Mouse (Mus musculus) layer of hippocampus, adult 8-10 months (tissue): ENCODE measurements around the gene 1810055G02Rik. TPM values are rescaled to one million over a fixed set of nuclear protein-coding genes. Genes with fewer than 3 reads are reported as not detected.
A peak's percentile ranks its signal among the peaks of the same experiment; 100 is the strongest.

Experiments used
- DNase-seq, 2 experiments: peaks; one replicate each; pipeline ENCODE4 v3.0.0; 2022; ENCODE audit warnings: low spot score in 2 of 2
- total RNA-seq, 4 experiments: library from RNA; stranded (reverse); gene quantifications; 2 replicates each; pipeline ENCODE4 v1.2.4; 2022

Gene 1810055G02Rik
- total RNA-seq, 4 experiments from 2014 or later = 19.0 to 29.6 (median 24.1) TPM

DNA sequence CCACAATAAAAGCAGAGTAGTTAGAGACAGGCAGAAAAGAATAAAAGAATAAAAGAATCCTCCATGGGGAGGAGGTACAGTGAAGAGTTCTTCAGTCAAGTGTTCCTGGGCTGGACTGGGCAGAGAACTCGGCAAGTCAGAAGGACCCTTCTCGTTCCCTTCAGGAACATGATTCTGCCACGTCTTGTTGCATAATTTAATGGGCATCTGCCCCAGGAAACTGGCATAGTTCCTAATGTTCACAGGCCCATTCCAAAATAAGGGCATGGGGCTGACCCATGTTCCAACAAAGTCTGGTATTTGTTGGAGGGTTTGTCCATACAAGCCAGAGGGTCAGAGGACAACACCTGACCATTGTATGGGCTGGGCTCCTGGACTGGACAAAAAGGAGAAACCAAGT lies 13.1 kb upstream of the 1810055G02Rik start:
- DNase-seq = no peak

DNA sequence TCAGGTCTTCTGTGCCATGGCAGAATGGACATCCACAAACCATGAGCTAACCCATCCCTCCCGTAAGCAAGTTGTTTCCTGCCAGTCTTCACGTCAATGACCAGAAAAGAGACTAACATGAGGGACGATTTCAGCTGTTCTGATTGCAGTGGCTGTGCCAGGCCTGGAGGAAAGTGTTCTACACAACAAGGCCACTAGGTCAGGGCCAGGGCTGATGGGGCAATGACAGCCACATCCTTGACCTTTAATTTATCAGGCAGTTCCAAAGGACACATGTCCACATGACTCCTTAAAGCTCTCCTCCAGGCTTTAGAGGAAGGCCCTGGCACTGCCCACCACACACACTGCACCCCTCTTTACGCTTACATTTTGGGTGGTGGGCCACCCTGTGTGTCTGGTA lies 12.6 kb upstream of the 1810055G02Rik start:
- DNase-seq = no peak

DNA sequence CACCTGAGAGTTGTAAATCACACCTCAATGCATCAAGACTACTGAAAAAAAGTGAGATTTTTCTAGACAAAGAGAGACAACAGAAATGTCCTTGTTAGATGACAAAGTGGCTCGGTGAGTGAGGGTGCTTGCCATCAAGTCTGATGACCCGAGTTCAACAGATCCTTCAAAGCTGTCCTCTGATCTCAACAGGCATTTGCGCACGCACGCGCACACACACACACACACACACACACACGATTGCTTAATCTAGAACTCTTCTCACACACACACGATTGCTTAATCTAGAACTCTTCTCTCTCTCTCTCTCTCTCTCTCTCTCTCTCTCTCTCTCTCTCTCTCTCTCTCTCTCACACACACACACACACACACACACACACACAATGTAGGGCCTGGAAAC lies 12.1 kb upstream of the 1810055G02Rik start:
- no peak for DNase-seq

DNA sequence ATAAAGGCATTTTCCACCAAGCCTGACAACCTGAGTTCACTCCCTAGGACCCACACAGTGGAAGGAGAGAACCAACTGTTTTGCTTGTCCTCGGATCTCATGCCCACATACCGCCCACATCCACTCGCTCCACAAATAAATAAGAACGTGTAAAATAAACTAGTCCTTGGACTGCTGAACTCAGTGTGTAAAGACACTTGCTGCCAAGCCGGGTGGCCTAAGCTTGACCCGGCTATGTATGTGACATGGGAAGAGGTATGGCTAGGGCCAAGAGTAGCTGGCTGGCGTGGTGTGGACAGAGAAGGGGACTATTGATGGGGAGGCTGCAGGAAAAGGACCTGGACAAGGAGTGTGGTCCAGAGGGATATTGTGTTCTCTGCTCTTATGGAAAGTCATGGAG lies 10.1 kb upstream of the 1810055G02Rik start:
- DNase-seq = no peak

DNA sequence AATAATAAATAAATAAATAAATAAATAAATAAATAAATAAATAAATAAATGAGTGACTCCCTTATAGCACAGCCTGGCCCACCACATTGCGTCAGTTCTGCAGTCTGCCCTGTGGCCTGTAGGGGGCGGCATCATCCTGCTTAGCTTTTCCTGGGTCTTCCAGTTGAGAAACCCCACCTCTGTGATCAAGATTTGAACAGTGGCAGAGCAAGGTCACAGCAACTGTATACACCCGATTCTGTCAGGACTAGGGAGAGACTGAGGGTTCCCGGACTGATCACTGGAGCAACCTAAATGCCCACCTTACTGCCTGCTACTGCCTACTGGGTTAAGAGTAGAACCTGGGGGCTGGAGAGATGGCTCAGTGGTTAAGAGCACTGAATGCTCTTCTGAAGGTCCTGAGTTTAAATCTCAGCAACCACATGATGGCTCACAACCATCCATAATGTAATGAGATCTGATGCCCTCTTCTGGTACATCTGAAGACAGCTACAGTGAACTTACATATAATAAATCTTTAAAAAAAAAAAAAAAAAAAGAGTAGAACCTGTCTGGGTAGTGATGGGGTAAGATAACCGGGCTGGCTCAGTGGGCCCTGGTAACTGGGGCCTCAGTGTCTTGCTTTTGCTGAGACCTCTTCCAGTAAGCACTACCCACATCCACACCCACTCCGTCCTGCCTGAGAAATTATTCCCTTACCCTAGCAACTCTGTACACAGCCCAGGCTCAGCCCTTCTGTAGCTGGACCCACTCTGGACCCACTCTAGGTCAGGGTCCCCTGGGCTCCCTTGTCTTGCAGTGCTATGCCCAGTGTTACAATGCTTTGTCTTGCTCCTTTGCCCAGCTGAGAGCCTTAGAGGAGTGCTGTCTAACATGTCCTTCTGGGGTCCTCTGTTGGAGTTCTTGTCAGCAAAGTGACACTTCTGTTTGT lies 8.3 kb upstream of the 1810055G02Rik start:
- DNase-seq = peak; percentile 60 to 74

DNA sequence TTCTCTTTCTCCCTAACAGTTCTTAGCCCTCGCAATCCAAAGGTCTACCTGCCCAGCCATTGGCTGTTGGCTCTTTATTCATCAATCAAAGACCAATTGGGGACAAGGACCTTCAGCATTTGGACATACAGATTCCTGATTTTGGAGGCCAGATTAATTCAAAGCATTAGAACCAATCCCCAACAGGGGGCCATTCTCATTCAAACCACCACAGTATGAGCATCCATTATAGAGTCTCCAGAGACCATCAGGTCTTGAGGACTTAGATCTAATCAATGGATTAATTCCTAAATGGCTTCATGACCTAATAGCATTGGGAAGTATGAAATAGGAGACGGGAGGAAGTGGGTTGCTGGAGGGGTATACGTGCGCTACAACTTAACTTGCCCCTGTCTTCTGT lies 5.6 kb upstream of the 1810055G02Rik start:
- no peak for DNase-seq

DNA sequence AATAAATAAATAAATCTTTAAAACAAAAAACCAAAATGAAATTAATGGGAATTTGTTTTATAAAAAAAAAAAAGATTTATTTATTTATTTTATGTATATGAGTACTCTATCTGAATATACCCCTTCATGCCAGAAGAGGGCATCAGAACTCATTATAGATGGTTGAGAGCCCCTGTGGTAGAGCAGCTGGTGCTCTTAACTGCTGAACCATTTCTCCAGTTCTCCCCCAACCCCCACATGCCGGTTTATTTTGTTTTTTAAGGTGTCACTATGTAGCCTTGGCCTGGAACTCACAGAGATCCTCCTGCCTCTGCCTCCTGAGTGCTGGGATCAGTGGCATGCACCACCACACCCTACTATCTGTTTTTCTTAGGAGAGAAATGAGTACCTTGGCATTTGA lies 1.8 kb upstream of the 1810055G02Rik start:
- no peak for DNase-seq

DNA sequence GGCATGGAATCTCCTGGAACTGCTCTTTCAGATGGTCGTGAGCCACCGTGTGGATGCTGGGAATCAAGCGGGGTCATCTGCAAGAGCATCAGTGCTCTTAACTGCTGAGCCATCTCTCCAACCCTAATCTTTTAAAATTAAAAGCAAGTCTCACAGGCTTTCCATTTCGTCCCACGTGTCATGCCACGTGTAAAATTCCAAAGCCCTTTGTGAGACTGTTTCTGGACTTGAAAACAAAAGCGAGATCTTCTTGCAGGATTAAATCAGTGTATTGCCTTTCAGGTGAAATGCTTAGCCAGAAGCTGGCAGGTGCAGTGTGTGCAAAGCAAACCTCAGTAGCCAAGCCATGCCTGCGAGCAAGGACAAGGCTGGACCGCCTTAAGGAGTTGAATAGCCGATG lies 540 bp upstream of the 1810055G02Rik start:
- DNase-seq = no peak

DNA sequence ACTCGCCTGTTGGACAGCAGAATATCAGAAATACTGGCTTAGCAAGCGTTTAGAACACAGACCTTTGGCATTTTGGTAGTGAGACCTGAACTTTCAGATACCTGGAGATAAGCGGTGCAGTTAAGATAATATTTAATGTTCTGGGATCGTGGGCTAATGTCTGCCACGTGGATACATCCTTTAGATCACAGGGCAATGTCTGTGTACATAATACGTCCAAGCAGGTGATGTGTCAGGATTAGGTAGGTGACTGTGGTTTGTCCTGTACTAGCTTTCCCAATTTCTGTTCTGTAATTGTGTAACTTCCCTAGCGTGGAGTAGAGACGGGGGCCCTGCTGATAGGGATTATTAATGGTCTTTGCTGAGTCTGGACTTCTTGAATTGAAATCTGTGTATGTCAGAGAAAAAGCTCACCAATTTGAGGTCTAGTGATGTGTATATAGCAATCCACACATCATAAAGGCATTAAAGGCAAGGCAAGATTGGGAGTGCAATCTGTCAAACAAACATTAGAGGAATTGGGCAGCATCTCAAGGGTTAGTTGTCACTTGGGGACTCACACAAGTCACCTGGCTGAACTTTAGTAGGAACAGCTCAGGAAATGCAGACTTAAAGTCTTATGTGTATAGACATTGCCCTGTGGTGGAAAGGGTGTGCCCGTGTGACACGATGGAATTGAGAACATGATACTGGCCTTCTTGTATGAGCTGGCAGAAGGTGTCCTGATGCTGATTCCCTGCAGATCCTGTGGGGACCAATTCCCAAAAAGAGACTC lies 1.1 kb downstream of the 1810055G02Rik start:
- DNase-seq = no peak

DNA sequence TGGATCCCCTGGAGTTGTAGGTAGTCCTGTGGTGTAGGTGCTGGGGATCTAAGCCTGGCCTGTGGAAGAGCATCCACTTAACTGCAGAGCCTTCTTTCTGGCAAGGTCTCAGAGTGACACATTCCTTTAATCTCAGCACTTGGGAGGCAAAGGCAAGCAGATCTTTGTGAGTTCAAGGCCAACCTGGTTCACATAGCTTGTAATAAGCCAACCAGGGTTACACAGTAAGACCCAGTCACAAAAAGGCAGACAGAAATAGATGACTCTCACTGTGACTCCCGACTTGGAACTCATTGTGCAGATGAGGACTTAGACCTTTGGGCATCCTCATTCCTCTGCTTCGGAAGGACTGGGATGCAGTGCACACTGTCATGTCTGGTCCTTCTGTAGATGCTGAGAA lies 2.3 kb downstream of the 1810055G02Rik start:
- no peak for DNase-seq

DNA sequence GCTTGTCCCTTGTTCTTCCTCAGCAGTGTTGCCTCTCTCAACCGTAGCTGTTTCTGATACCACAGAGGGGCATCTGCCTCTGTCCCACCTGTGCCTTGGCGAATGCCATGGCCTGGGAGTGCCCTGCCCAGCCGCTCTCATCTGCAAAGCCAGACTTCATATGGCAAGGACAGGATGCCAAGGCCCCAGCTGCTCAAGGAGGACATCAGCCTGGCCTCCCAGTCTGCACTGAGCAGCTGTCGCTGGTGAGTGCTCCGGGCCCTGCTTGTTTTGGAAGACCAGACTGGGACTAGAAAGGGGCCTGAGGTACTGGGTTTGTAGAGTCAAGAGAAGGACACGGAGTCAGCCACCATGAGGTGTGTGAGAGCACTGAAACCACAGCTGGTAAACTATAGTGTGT lies 6.3 kb downstream of the 1810055G02Rik start:
- DNase-seq = no peak

DNA sequence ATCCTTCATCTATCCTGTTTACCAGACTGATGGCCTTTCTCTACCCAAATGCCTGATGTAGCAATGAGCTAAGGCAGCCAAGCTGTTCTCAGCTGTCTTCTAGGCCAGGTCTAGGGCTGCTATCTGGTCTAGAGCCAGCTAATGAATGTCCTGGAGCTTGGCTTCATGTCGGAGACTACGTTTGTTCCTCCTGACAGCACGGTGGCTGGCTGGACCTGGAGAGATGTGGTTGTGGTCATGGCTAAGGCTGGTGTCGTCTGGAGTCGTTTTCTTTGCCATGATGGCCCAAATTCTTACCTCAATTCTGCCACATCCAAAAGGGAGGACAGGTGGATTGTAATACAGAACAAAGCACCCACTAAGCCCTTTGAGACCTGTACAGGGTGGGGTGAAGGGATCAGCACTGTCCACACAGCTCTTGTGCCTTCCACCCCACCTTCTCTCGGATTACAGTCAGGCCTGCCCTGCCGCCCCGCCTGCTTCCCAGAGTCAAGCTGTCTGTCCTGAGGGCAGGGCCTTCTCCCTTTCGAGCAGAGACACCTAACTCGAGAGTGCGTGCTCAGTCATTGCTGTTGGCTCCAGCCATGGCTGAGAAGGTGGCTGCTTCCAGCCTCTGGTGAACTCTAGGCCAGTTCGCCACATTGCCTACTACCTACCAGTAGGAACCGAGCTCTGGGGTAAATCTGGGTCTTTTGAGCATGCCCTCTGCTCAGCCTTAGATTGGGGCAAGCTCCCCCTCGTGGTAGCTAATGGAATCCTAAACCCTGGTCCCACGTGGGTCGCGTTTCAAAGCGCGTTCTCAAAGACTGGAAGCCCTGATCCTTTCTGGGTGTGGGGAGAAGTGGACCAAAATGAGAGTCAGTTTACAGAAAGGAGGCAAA lies 10.6 kb downstream of the 1810055G02Rik start:
- peak; percentile 71 for DNase-seq

DNA sequence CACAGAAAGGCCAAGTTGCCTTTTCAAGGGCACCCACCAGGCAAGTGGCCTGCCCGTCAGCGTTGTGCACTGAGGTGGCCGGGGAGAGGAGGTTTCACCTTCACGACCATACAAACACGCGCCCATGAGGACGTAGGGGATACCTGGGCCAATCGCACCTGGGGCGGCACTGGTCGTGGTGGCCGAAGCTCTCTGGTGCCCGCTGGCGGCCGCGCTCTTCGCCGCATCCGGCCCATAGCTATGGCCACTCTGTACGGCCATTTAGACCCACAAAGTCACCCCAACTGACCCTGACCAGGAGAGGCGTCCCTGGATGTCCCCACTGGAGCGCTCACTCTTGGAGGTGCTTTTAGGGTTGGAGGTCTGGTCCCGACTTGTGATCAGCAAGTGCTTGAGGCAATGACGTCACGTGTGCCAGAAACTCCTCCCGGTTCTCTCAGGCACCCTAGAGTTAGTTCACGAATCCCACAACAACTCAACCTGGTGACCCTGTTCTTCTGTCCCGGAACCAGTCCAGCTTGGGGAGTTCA lies 11.3 kb downstream of the 1810055G02Rik start:
- peak; percentile 53 to 55 for DNase-seq

DNA sequence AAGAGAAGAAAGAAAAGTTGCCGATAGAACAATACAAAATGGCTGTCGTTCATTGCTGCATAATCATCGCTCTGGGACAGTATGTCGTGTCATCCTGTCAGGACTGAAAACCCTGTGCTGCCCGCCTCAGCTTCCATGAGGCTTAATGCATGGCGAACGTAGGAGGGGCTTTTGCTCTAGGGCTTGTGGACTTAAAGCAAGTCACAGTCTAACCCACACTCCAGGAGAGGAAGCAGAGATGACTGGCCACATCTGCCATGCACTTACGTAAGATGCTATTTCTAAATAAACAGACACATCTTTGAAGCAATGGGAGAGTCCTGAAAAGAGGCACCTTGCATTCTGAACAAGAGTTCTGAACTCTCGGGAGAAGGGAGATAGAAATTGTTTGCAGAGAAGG lies 15.1 kb downstream of the 1810055G02Rik start:
- DNase-seq = no peak

DNA sequence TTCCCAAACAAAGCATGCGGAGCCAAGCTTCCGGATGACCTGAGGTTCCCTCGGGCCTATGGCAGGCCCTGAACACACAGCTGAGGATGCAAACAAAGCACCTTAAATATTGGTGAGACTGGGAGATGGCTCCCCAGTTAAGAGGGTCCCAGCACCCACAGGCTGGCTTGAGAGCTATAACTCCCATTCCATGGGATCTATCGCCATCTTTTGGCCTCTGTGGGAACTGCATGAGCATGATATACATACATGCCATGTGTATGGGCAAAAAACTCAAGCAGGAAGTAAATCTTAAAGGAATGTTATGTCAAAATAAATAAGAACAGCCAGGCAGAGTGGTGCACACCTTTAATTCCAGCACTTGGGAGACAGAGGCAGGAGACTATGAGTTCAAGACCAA lies 15.8 kb downstream of the 1810055G02Rik start:
- DNase-seq = no peak

DNA sequence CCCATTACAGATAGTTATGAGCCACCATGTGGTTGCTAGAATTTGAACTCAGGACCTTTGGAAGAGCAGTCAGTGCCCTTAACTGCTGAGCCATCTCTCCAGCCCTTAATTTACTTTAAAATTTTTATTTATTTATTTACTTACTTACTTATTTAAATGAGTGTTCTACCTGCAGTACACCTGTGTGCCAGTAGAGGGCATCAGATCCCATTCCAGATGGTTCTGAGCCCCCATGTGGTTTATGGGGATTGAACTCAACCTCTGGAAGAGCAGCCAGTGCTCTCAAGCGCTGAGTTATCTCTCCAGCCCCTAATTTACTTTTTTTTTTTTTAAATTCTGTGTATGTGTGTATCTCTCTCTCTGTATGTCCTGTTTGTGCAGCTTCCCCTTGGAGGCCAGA lies 16.7 kb downstream of the 1810055G02Rik start:
- DNase-seq = peak in 1 of 2 experiments; percentile 62

DNA sequence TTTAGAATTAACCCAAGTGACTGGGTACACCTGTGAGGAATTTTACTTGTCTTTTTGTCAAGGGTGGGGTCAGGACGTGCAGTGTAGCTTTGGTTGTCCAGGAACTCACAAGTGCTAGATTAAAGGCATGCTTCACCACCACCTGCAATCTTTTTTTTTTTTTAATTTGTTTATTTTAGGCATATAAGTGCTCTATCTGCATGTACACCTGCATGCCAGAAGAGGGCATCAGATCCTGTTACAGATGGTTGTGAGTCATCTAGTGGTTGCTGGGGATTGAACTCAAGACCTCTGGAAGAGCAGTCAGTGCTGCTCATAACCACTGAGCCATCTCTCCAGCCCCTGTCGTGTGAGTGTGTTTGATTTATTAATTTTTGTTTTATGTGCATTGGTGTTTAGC lies 20.8 kb downstream of the 1810055G02Rik start:
- DNase-seq = no peak

DNA sequence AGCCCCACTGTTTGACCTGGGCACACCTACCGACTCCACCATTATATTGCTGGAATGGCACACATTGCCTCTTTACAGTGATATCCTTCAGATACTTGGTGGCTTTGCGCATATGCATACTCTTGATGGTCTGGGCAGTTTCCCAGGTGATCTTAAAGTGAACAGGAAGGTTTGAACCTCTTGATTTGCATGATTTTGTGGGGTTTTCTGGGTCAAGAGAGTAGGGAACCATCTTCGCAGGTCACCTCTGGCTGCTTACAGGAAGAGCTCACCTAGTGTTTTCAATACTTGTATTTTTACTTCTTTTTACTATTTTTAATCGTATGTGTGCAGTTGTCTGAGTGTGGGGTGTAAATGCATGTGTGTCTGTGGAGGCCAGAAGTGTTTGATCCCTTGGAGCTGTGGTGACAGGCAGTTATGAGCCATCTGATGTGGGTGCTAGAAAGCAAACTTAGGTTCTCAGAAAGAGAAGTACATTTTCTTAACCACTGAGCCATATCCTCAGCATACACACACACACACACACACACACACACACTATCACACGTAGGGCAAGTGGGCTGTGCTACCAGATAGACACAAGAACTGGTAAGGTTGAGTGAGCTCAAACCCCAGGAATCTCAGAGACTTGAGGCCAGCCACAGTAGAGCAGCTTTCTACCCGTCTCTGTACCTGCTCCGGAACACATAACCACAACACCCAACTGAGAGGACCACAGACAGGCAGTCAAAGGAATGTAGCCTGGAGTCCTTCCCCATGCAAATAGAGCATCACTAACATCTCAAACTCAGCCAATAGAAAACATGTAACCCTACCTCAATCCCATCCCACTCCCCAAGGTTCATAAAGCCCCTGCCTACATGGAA lies 22.9 kb downstream of the 1810055G02Rik start:
- no peak for DNase-seq

DNA sequence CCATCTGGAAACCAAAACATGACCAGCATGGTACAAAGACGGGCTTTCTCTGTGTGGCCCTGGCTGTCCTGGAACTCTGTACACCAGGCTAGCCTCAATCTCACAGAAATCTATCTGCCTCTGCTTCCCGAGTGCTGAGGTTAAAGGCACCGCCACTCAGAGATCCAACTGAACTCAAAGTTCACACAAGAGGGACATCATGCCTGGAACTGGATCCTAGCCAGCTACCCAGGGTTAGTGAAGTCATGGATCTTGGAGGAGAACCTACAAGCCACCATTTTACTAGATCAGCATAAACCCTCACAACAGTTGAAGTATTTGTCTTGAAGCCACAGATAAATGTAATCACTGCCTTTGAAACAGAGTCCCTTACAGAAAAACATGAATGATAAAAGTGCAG lies 27.9 kb downstream of the 1810055G02Rik start:
- DNase-seq = no peak

DNA sequence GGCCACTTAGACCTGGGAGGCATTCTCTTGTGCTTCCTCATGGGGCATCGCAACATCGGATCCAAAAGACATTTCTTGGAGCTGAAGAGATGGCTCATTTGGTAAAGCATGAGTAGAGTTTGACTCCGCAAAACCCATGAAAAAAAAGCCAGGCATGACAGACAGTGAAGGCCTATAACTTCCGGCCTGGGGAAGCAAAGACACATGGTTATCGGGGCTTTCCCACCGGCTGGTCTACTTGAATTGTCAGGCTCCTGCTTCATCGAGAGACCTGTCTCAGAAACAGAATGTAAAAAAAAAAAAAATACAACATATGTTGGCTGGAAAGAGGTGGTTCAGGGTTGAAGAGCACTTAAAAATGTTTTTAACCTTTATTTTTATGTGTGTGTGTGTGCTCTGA lies 31.6 kb downstream of the 1810055G02Rik start:
- DNase-seq = no peak
